Mouse (Mus musculus) adrenal gland, postnatal 0 days (tissue): ENCODE data around the gene Ehbp1. TPM values are rescaled to one million over a fixed set of nuclear protein-coding genes. Genes with fewer than 3 reads are reported as not detected.

Experiments
- polyA plus RNA-seq: library from polyadenylated mRNA; unstranded; fragments of >200 nt; fragmentation: Nextera tagmentation; extraction: Ambion mirVana; gene quantifications from 2 replicates; pipeline ENCODE4 v1.2.1, GENCODE M21; 2015

Gene Ehbp1
- 8.3 and 9.1 TPM in 2 replicates for polyA plus RNA-seq

GRCm38 (mm10) chr11:22342242-22343207, at the start of gene Ehbp1:
Gene Ehbp1 (minus strand): TSS chr11:22342292.

GRCm38 (mm10) chr11:22002783-22003340, 339.2 kb downstream of the Ehbp1 start, which contains the start of gene Otx1:
Gene Otx1 (minus strand): TSS chr11:22002897.

Other genes with a start within 250 kb of the Ehbp1 start
- 13.2 and 21.2 TPM in 2 replicates for gene Tmem17, start 169.8 kb upstream of the Ehbp1 start, polyA plus RNA-seq